Mouse (Mus musculus) heart, postnatal 10 days (tissue): ENCODE results near the gene Zfp704. TPM values are rescaled to one million over a fixed set of nuclear protein-coding genes. Genes with fewer than 3 reads are reported as not detected.

Experiments used
- DNase-seq, 2 experiments: peaks; one replicate each; pipeline ENCODE4 v3.0.0; 2021
- intact Hi-C: fragments of 180-260 bp; cut with DNase I; formaldehyde crosslinking; loops from one replicate; pipeline ENCODE4 v1.15.1; 2025
- total RNA-seq, 2 experiments: library from RNA; stranded (reverse); gene quantifications; 2 replicates each; pipeline ENCODE4 v1.2.3; 2021

The Zfp704 gene
- total RNA-seq, 2 experiments from 2014 or later = 27.2 to 30.8 TPM

GRCm38 (mm10) chr3:9400201-9400885, 209.5 kb downstream of the Zfp704 start:
- intact Hi-C loops = loop anchor here (1.0 to 10.0 kb wide), 7 partner anchors 148 to 914 kb away; partner anchors contain the start of gene Zfp704
- peak; percentile 65 to 82 for DNase-seq

- intact Hi-C loops = no loop called here
- DNase-seq = peak in 1 of 2 experiments; percentile 18
Observed at GRCm38 (mm10) chr3:9398271-9398670, 211.6 kb downstream of the Zfp704 start.
